Mouse (Mus musculus) brain, adult 2 months (tissue): ENCODE measurements at regions not wholly inside any gene's neighbourhood (a gene's known extent, or its start where the extent isn't known, plus 50 kb on each side); places are given as distances from the start of the nearest gene placed in this dataset.

Experiments used
- DNase-seq: peaks from one replicate; pipeline ENCODE4 v3.0.0; 2011; ENCODE audit warnings: low read depth, low spot score

GRCm38 (mm10) chr14:107727234-107727633 lies 1186.7 kb downstream of the Slitrk1 start:
- DNase-seq = no peak

DNA sequence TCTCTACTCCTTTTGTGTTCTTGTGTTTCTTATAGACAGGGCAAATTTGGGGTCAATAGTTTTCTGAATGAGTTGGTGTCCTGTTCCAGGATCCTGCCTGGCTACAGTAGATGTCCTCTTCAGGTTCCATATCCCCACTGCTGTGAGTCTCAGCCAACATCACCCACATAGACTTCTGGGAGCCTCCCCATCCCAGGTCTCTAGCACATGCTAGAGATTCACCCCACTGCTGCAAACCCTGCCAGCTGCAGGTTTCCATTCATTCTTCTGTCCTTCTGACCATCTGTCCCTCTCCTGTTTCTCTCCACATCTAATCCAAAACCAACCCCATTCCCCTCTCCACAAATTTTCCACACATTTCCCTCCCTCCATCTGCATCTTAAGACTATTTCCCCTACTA lies 1225.6 kb downstream of the Slitrk1 start:
- DNase-seq = peak; percentile 56

GRCm38 (mm10) chr14:107687261-107688019 lies 1226.5 kb downstream of the Slitrk1 start:
- DNase-seq = peak; percentile 97

DNA sequence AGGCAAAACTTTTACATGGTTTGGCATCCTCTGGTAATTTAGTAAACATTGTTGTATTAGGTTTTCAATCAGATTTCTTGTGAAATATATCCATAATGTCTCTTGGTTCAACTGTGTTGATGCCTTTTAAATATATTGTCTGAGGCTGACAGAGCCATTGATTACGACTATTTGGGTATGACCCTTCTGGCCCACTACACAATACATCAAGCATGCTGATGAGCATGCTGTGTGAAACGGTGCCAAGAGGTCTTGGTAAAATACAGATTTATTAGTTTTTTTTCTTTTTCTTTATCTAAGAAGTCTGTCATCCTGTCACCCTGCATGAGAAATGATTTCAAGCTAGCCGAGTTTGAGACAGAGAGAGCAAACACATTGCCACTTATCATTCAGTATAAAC lies 1257.4 kb downstream of the Slitrk1 start:
- no peak for DNase-seq

- DNase-seq = no peak
Measured at GRCm38 (mm10) chr14:107615466-107615865, 1298.5 kb downstream of the Slitrk1 start.

GRCm38 (mm10) chr14:107614348-107614747 lies 1299.6 kb downstream of the Slitrk1 start:
- DNase-seq = no peak

GRCm38 (mm10) chr14:107603198-107603597 lies 1310.8 kb downstream of the Slitrk1 start:
- no peak for DNase-seq

- DNase-seq = peak; percentile 7
Measured at GRCm38 (mm10) chr14:107586715-107587114, 1327.2 kb downstream of the Slitrk1 start.

GRCm38 (mm10) chr14:107584252-107584651 lies 1329.7 kb downstream of the Slitrk1 start:
- no peak for DNase-seq

- peak; percentile 44 for DNase-seq
Measured at GRCm38 (mm10) chr14:107570676-107571075, 1343.3 kb downstream of the Slitrk1 start.

- DNase-seq = no peak
Measured at GRCm38 (mm10) chr14:107568496-107568895, 1345.5 kb downstream of the Slitrk1 start.
